Mouse (Mus musculus) gastrocnemius, postnatal 36 days (tissue): ENCODE data around the gene Gemin5. TPM values are rescaled to one million over a fixed set of nuclear protein-coding genes. Genes with fewer than 3 reads are reported as not detected.

Source experiments
- DNase-seq, 2 experiments: peaks; one replicate each; pipeline ENCODE4 v3.0.0; 2022
- intact Hi-C: fragments of 180-260 bp; cut with DNase I; formaldehyde crosslinking; loops from one replicate; pipeline ENCODE4 v1.15.1; 2025
- total RNA-seq, 2 experiments: library from RNA; stranded (reverse); gene quantifications; 2 replicates each; pipeline ENCODE4 v1.2.3; 2021

The Gemin5 gene
- total RNA-seq, 2 experiments from 2014 or later, result 8.9 to 9.3 TPM

- peak in 1 of 2 experiments; percentile 38 for DNase-seq
- intact Hi-C loops, result no loop called here
Observed at GRCm38 (mm10) chr11:58093021-58093528, 75.3 kb downstream of the Gemin5 start, which contains the start of gene Gm12248. TSS of gene Gm12248 (minus strand) at chr11:58093134.

- intact Hi-C loops, result no loop called here
- DNase-seq, result no peak
Observed at GRCm38 (mm10) chr11:58092541-58092940, 75.8 kb downstream of the Gemin5 start.

- DNase-seq, result no peak
- intact Hi-C loops, result no loop called here
Observed at GRCm38 (mm10) chr11:58081716-58082115, 86.6 kb downstream of the Gemin5 start.

- no peak for DNase-seq
- intact Hi-C loops, result no loop called here
Observed at GRCm38 (mm10) chr11:58077270-58077669, 91.1 kb downstream of the Gemin5 start.

GRCm38 (mm10) chr11:58072978-58073377 lies 95.4 kb downstream of the Gemin5 start:
- intact Hi-C loops, result no loop called here
- no peak for DNase-seq

Other genes starting within 250 kb of the Gemin5 start
- 10 to 100 TPM; 81.7 to 82.8 TPM for gene Larp1, start 159.5 kb downstream of the Gemin5 start, total RNA-seq
- not detected for gene Gm12248, start 75.4 kb downstream of the Gemin5 start, total RNA-seq
- 10 to 100 TPM; 27.0 to 31.4 TPM for gene Cnot8, start 64.4 kb downstream of the Gemin5 start, total RNA-seq
- 10 to 100 TPM; 35.5 to 39.1 TPM for gene Mrpl22, start 3.1 kb upstream of the Gemin5 start, total RNA-seq
- 1 to 10 TPM; 3.7 to 6.7 TPM for gene Igtp, start 31.0 kb upstream of the Gemin5 start, total RNA-seq
- 1 to 10 TPM; 6.0 to 7.9 TPM for gene Irgm2, start 31.1 kb upstream of the Gemin5 start, total RNA-seq
- gene 4930438A08Rik, start 106.3 kb upstream of the Gemin5 start, total RNA-seq, result not detected
- 1 to 10 TPM; 3.4 to 4.0 TPM for gene Zfp692, start 138.5 kb upstream of the Gemin5 start, total RNA-seq
- gene Zfp672, start 161.8 kb upstream of the Gemin5 start, total RNA-seq, result 10 to 100 TPM; 36.7 to 41.7 TPM
- 10 to 100 TPM; 26.1 to 27.9 TPM for gene Sh3bp5l, start 162.2 kb upstream of the Gemin5 start, total RNA-seq
- gene Lypd8, start 210.5 kb upstream of the Gemin5 start, total RNA-seq, result not detected